Mouse (Mus musculus): ENCODE results near the gene Gm20696. TPM values are rescaled to one million over a fixed set of nuclear protein-coding genes. Genes with fewer than 3 reads are reported as not detected.

Gm20696 gene
- polyA plus RNA-seq, 1 experiment, result not detected

- Histone ChIP-seq H3K4me1 (ENCODE audit: control insufficient read depth, insufficient read depth, insufficient read length, low read length) (peaks cover 6% of the 10 kb centered on the region), H3K27ac (replicated peaks; ENCODE audit: low read depth, low read length) (no peak overlapping the region)
Measured at GRCm38 (mm10) chr6:99599651-99600050, 66.9 kb downstream of the Gm20696 start.

GRCm38 (mm10) chr6:99599229-99599628 lies 67.4 kb downstream of the Gm20696 start:
- no peak overlapping the region for H3K27ac ChIP-seq (replicated peaks; ENCODE audit: low read depth, low read length)
- peaks cover 6% of the 10 kb centered on the region for H3K4me1 ChIP-seq (ENCODE audit: control insufficient read depth, insufficient read depth, insufficient read length, low read length)
- no peak overlapping the region for H3K4me3 ChIP-seq (ENCODE audit: insufficient read depth, low read depth, low read length)

More at GRCm38 (mm10) chr6:99599651-99600050, 66.9 kb downstream of the Gm20696 start:
- no peak overlapping the region for H3K4me3 ChIP-seq (ENCODE audit: insufficient read depth, low read depth, low read length)

DNA sequence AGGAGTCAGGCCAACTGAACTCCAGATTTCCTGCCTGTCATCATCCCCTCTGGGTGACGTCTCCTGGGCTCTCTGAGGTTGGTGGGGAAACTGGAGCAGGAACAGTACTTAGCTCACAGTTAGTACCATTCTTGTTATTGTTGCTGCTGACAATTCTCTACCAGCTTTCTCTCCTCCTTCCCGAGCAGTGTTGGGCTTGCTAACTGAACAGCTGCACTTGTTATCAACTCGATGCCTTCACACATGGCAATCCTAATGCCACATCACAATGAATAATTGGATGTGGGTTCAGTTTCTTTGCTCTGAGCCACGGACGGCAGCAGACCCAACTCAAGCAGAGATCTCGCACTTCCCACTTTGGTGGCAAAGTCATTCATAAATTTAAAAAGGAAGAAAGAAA lies 89.6 kb downstream of the Gm20696 start:
- H3K4me3 ChIP-seq (ENCODE audit: insufficient read depth, low read depth, low read length), result no peak overlapping the region
- no peak overlapping the region for H3K27ac ChIP-seq (replicated peaks; ENCODE audit: low read depth, low read length)
- no peaks in the 10 kb centered on the region for H3K4me1 ChIP-seq (ENCODE audit: control insufficient read depth, insufficient read depth, insufficient read length, low read length)

- Histone ChIP-seq H3K4me3 (ENCODE audit: insufficient read depth, low read depth, low read length) (no peak overlapping the region), H3K27ac (replicated peaks; ENCODE audit: low read depth, low read length) (no peak overlapping the region), H3K4me1 (ENCODE audit: control insufficient read depth, insufficient read depth, insufficient read length, low read length) (no peaks in the 10 kb centered on the region)
Measured at GRCm38 (mm10) chr6:99575633-99576032, 91.0 kb downstream of the Gm20696 start.

GRCm38 (mm10) chr6:99573343-99573742 lies 93.3 kb downstream of the Gm20696 start:
- Histone ChIP-seq H3K4me1 (ENCODE audit: control insufficient read depth, insufficient read depth, insufficient read length, low read length) (no peaks in the 10 kb centered on the region), H3K4me3 (ENCODE audit: insufficient read depth, low read depth, low read length) (no peak overlapping the region), H3K27ac (replicated peaks; ENCODE audit: low read depth, low read length) (no peak overlapping the region)

- no peak overlapping the region for H3K27ac ChIP-seq (replicated peaks; ENCODE audit: low read depth, low read length)
- no peaks in the 10 kb centered on the region for H3K4me1 ChIP-seq (ENCODE audit: control insufficient read depth, insufficient read depth, insufficient read length, low read length)
- H3K4me3 ChIP-seq (ENCODE audit: insufficient read depth, low read depth, low read length), result no peak overlapping the region
Measured at GRCm38 (mm10) chr6:99572071-99572470, 94.5 kb downstream of the Gm20696 start.

- H3K4me3 ChIP-seq (ENCODE audit: insufficient read depth, low read depth, low read length), result no peak overlapping the region
- H3K27ac ChIP-seq (replicated peaks; ENCODE audit: low read depth, low read length), result no peak overlapping the region
- H3K4me1 ChIP-seq (ENCODE audit: control insufficient read depth, insufficient read depth, insufficient read length, low read length), result no peaks in the 10 kb centered on the region
Measured at GRCm38 (mm10) chr6:99566921-99567320, 99.7 kb downstream of the Gm20696 start.

DNA sequence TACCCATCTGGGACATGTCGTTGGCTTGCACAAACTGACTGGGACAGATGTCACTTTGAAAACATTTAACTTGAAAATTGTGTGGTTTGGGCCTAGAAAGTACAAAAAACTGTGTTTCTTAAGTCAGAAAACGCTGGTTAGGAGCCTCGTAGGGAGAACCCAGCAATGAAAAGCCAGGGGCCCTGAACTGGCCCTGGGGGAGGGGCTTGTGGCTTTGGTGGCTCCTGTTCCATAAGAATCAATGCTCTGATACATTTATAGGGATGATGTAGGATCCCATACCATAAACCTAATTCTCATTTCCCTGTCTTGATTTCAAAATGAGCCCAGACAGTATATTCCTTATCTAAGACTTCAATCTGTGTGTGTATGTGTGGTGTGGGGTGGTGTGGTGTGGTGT lies 101.8 kb downstream of the Gm20696 start:
- Histone ChIP-seq H3K4me1 (ENCODE audit: control insufficient read depth, insufficient read depth, insufficient read length, low read length) (no peaks in the 10 kb centered on the region), H3K27ac (replicated peaks; ENCODE audit: low read depth, low read length) (no peak overlapping the region), H3K4me3 (ENCODE audit: insufficient read depth, low read depth, low read length) (no peak overlapping the region)

DNA sequence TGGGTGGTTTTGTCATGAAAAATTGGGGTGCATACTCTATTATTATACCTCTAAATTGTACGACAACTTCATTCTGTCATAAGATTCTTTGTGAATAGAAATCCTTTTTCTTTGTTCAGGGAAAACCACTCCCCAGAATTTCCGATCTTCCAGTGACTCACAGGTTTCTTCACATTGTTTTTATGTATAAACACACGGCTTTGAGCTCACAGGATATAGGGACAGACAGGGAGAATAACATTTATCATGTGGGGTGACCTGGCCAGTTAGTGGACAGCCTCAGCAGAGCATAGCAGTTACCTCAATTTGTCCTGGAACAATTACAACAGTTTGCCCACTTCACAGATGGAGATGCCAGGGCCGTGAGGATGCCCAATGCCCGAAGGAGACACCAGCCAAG lies 109.6 kb downstream of the Gm20696 start:
- no peak overlapping the region for H3K4me3 ChIP-seq (ENCODE audit: insufficient read depth, low read depth, low read length)
- no peak overlapping the region for H3K27ac ChIP-seq (replicated peaks; ENCODE audit: low read depth, low read length)
- no peaks in the 10 kb centered on the region for H3K4me1 ChIP-seq (ENCODE audit: control insufficient read depth, insufficient read depth, insufficient read length, low read length)

- H3K4me1 ChIP-seq (ENCODE audit: control insufficient read depth, insufficient read depth, insufficient read length, low read length), result no peaks in the 10 kb centered on the region
- no peak overlapping the region for H3K4me3 ChIP-seq (ENCODE audit: insufficient read depth, low read depth, low read length)
- no peak overlapping the region for H3K27ac ChIP-seq (replicated peaks; ENCODE audit: low read depth, low read length)
Measured at GRCm38 (mm10) chr6:99552816-99553215, 113.8 kb downstream of the Gm20696 start.

- Histone ChIP-seq H3K4me3 (ENCODE audit: insufficient read depth, low read depth, low read length) (no peak overlapping the region), H3K4me1 (ENCODE audit: control insufficient read depth, insufficient read depth, insufficient read length, low read length) (no peaks in the 10 kb centered on the region), H3K27ac (replicated peaks; ENCODE audit: low read depth, low read length) (no peak overlapping the region)
Measured at GRCm38 (mm10) chr6:99546416-99546815, 120.2 kb downstream of the Gm20696 start.

DNA sequence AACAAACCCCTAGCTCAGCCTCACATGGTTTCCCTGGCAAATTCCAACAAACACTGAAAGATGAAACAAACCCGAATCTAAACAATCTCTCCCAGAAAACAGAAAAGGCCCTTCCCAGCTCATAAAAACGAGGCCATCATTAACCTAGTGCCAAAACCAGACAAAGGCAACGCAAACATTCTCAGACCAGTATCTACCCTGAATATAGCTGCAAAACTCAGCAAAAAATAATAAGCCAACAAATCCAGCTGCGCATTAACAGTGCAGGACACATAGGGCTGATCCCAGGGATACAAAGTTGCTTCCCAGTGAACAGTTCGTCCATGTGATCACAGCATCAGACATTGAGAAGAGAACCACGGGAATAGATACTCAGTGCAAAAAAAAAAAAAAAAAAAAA lies 121.2 kb downstream of the Gm20696 start:
- Histone ChIP-seq H3K4me3 (ENCODE audit: insufficient read depth, low read depth, low read length) (no peak overlapping the region), H3K4me1 (ENCODE audit: control insufficient read depth, insufficient read depth, insufficient read length, low read length) (no peaks in the 10 kb centered on the region), H3K27ac (replicated peaks; ENCODE audit: low read depth, low read length) (no peak overlapping the region)

DNA sequence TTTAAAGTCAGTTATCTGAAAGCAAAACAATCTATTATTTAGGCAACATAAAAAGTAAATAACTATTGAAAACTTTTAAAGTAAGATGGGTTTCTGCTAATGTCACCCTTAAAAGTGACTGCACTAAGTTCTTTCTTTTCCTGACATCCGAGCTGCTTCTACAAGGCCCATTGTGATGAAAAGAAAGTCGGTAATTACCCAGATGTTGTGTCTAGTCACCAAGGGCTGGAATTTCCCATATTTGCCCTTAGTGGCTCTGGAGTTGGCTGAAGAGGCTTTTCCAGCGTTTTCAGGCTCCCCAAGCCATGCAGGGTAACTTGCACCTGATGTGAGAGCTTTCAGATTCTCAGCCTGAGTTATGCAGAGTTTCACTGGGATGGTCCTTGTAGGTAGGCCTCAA lies 125.5 kb downstream of the Gm20696 start:
- H3K4me1 ChIP-seq (ENCODE audit: control insufficient read depth, insufficient read depth, insufficient read length, low read length), result no peaks in the 10 kb centered on the region
- H3K4me3 ChIP-seq (ENCODE audit: insufficient read depth, low read depth, low read length), result no peak overlapping the region
- H3K27ac ChIP-seq (replicated peaks; ENCODE audit: low read depth, low read length), result no peak overlapping the region

DNA sequence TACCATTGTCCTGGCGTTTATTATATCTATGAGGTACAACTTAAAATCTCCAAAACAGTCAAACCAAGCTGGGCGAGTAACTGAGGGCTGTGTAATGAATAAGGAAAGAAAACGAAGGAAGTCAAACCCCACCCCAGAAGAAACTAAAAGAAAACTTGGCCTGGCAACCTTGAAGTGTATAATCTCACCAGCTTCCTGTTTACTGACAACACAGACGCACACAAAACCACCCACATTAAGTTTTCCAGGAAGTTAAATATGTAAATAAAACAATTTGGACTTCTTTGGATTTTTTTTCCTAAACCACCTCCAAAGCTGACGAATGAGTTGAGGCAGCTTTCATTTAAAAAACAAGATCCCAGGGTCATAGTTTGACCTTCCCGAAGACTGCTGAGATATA lies 125.9 kb downstream of the Gm20696 start:
- no peaks in the 10 kb centered on the region for H3K4me1 ChIP-seq (ENCODE audit: control insufficient read depth, insufficient read depth, insufficient read length, low read length)
- no peak overlapping the region for H3K27ac ChIP-seq (replicated peaks; ENCODE audit: low read depth, low read length)
- no peak overlapping the region for H3K4me3 ChIP-seq (ENCODE audit: insufficient read depth, low read depth, low read length)

GRCm38 (mm10) chr6:99540146-99540545 lies 126.5 kb downstream of the Gm20696 start:
- Histone ChIP-seq H3K4me1 (ENCODE audit: control insufficient read depth, insufficient read depth, insufficient read length, low read length) (no peaks in the 10 kb centered on the region), H3K4me3 (ENCODE audit: insufficient read depth, low read depth, low read length) (no peak overlapping the region), H3K27ac (replicated peaks; ENCODE audit: low read depth, low read length) (no peak overlapping the region)

- Histone ChIP-seq H3K27ac (replicated peaks; ENCODE audit: low read depth, low read length) (no peak overlapping the region), H3K4me1 (ENCODE audit: control insufficient read depth, insufficient read depth, insufficient read length, low read length) (no peaks in the 10 kb centered on the region), H3K4me3 (ENCODE audit: insufficient read depth, low read depth, low read length) (no peak overlapping the region)
Measured at GRCm38 (mm10) chr6:99538194-99538941, 128.2 kb downstream of the Gm20696 start.

Data from brown adipose tissue, adult 24 weeks (tissue).